Mouse (Mus musculus) cerebellum, adult 2 months (tissue): Measurements from ENCODE around the gene Scamp4.

Experiments
- CTCF ChIP-seq: fragments of 200-500 bp; IDR thresholded peaks from 2 replicates; pipeline ENCODE4 v1.5.1; 2011; ENCODE audit warnings: low read depth, mild to moderate bottlenecking, control low read depth, low read length, moderate library complexity, borderline replicate concordance; ENCODE audit not compliant: insufficient read depth
- POLR2A ChIP-seq: fragments of 200-500 bp; IDR thresholded peaks from 2 replicates; pipeline ENCODE4 v1.6.1; 2011; ENCODE audit warnings: low read length, control low read depth, borderline replicate concordance; ENCODE audit not compliant: insufficient read depth

- no peak for TF ChIP-seq POLR2A
- TF ChIP-seq CTCF = no peak
These were observed 56.1 kb downstream of the Scamp4 start for GRCm38 (mm10) chr10:80658841-80659202.
